Mouse (Mus musculus) embryonic facial prominence, embryonic 10.5 days (tissue): Measurements from ENCODE around the gene Tpx2. TPM values are rescaled to one million over a fixed set of nuclear protein-coding genes. Genes with fewer than 3 reads are reported as not detected.

Source experiments
- DNase-seq: peaks from one replicate; pipeline ENCODE4 v3.0.0-alpha.2; 2017; ENCODE audit warnings: low spot score
- H3K27ac ChIP-seq: fragments of 300-500 bp; sonication (generic); replicated peaks from 2 replicates; pipeline ENCODE4 v1.5.1; 2016; ENCODE audit warnings: mild to moderate bottlenecking
- H3K27me3 ChIP-seq: fragments of 300-500 bp; sonication (generic); replicated peaks from 2 replicates; pipeline ENCODE4 v1.6.1; 2016; ENCODE audit warnings: low read depth, mild to moderate bottlenecking; ENCODE audit not compliant: poor library complexity, severe bottlenecking
- H3K36me3 ChIP-seq: fragments of 300-500 bp; sonication (generic); replicated peaks from 2 replicates; pipeline ENCODE4 v1.6.1; 2016; ENCODE audit warnings: mild to moderate bottlenecking, moderate library complexity
- H3K4me1 ChIP-seq: fragments of 300-500 bp; sonication (generic); 2 replicates; pipeline ENCODE4 v1.6.1; 2016
- H3K4me3 ChIP-seq: fragments of 300-500 bp; sonication (generic); 2 replicates; pipeline ENCODE4 v1.5.1; 2016; ENCODE audit warnings: mild to moderate bottlenecking, moderate library complexity
- H3K9me3 ChIP-seq: fragments of 300-500 bp; sonication (generic); 2 replicates; pipeline ENCODE4 v1.6.1; 2016; ENCODE audit warnings: mild to moderate bottlenecking
- WGBS: fragments of 180-500 bp; shearing (Covaris S2); methylation state at CpG from one replicate; pipeline ENCODE4 v1.1.7; 2016; 5-methylcytosine and 5-hydroxymethylcytosine counted together
- polyA plus RNA-seq: library from polyadenylated mRNA; unstranded; fragments of >200 nt; fragmentation: Nextera tagmentation; extraction: Ambion mirVana; gene quantifications from 2 replicates; pipeline ENCODE4 v1.2.1, GENCODE M21; 2016

The Tpx2 gene
- polyA plus RNA-seq, 1 experiment from 2014 or later = 144 TPM

DNA sequence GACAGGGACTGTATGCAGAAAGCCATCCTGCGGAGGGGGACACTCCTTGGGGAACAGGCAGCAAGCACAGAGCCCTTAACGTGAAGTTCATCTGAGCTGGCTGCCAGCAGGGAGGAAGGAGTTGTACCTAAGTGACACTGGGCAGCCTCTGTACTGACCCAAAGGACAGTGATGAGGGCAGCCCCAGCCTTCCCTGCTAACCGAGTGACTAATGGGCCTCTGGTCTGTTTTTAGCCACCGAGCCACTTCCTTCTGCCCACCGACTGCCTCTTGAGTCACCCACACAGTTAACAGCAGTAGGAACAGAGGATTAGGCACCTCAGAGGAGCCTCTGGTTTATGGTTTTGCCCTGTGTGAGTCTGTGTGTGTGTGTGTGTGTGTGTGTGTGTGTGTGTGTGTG lies 79.6 kb downstream of the Tpx2 start:
- no peak for DNase-seq
- H3K27ac ChIP-seq = peak overlapping the region; percentile 90
- peaks cover 94% of the 10 kb centered on the region for H3K4me1 ChIP-seq
- WGBS = 53% methylated on average over 5 of the region's 5 CpGs
- no peaks in the 10 kb centered on the region for H3K9me3 ChIP-seq
- no peak overlapping the region for H3K4me3 ChIP-seq
- H3K36me3 ChIP-seq = no peaks in the 10 kb centered on the region
- H3K27me3 ChIP-seq = peaks cover 7% of the 10 kb centered on the region; the same call in 1 of the 2 replicates

DNA sequence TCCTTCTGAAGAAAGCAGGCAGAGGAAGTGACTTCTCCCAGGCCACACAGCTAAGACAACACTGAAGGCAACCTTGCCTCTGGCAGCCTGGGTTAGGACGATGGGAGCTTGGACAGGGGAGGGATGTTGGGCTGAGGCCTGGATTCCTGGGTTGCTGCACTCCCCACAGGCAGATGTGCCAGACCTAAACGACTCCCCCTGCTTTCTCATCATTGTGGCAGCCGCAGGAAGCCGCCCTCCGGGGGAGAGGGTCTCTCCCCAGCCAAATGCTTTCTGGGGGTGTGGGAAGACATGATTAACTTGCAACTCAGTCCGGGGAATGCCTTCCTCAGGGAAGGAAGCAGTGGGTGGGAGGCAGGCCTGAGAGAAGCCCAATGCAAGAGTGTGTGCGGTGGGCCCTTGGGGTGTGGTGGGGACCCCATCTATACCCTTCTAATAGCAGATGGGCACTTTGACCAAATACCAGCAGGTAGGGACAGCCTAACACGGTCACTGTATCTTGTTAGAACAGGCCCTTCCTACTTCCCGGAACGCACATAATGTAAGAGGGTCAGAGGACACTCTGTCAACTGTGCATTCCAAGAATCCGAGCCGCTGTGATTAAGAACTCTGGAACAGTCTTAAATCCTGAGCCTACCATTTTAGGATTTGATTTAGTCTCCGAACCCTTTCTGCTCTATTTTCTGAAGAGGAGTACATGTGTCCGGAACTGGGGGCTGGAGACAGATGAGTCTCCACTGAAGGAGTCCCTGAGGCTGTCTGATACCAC lies 80.6 kb downstream of the Tpx2 start:
- H3K4me3 ChIP-seq = no peak overlapping the region
- H3K4me1 ChIP-seq = peaks cover 94% of the 10 kb centered on the region
- no peak for DNase-seq
- peak overlapping the region; percentile 90 for H3K27ac ChIP-seq
- H3K36me3 ChIP-seq = no peaks in the 10 kb centered on the region
- no peaks in the 10 kb centered on the region for H3K9me3 ChIP-seq
- WGBS = 47% methylated on average over 14 of the region's 14 CpGs
- peaks cover 7% of the 10 kb centered on the region; the same call in 1 of the 2 replicates for H3K27me3 ChIP-seq

DNA sequence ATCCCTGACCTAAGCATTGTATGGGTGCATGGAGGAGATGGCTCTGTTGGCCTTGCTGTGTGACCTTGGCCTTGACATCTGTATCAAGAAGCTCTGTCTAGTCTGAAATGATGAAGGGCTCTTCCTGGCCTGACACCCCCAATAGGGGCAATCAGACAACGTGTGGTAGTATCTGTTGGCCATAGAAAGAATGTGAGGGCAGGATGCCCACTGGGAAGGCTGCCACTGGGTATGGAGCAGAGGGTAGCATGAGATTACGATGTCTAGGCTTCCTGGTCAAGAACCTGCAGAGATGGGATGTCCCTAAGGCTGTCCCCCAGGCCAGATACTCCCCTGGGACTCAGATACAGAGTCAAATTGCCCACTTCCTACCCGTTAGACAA lies 81.2 kb downstream of the Tpx2 start:
- Histone ChIP-seq H3K4me1 (peaks cover 92% of the 10 kb centered on the region), H3K27me3 (peaks cover 7% of the 10 kb centered on the region; the same call in 1 of the 2 replicates), H3K4me3 (no peak overlapping the region), H3K36me3 (no peaks in the 10 kb centered on the region), H3K27ac (no peak overlapping the region; the same call in 1 of the 2 replicates), H3K9me3 (no peaks in the 10 kb centered on the region)
- DNase-seq = no peak
- 84% methylated on average over 3 of the region's 3 CpGs for WGBS

DNA sequence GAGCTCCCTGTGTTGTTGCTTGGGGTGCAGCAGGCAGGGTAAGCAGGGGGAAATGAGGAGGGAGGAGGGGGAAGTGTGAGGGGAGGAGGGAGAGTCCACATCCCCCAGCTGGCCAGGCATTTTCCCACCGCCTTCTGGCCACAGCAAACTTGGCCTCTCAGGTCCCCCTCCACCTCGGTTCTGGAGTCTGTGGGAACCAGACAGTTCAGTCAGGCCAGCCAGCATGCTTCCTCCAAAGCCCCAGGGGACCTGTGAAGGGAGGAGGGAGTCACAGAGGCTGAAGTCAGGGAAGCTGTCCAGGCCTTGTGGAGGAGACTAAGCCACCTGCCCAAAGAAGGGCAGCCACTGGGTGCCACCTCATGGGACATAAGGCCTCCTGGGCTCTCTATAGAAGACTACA lies 82.5 kb downstream of the Tpx2 start:
- Histone ChIP-seq H3K4me1 (peaks cover 83% of the 10 kb centered on the region), H3K9me3 (no peaks in the 10 kb centered on the region), H3K27me3 (peaks cover 8% of the 10 kb centered on the region; the same call in 1 of the 2 replicates), H3K27ac (peak overlapping the region; percentile 63), H3K4me3 (no peak overlapping the region), H3K36me3 (no peaks in the 10 kb centered on the region)
- DNase-seq = no peak
- 40% methylated on average over 2 of the region's 2 CpGs for WGBS

DNA sequence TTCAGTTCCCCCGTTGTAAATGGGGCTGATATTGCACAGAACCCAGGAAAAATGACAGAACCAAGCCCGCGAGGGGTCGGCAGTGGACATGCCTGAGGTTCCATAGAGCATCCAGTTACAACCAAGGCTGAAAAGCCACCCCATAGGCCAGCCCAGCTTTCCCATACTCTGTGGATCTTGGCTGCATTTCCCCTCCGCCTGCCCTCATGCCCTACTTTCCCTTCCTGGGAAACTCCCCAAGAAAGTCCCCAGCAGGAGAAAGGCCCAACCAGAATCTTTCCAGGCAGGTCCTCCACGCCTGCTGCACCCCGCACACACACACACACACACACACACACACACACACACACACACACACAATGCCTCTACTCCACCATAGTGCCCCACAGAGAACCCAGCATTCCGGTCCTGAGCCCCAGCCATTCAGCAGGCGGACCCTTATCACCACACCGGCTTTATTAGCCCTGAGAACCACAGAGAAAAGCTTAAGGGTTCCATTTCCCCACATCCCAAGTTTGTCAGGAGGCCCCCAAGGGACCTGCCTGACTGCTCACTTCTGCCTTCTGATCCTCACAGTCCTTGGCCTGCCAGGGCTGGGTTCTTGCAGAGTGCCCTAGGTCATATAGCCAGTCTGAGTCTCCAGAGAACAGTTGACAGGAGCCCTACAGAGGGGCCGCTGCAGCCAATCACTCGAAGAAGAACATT lies 83.8 kb downstream of the Tpx2 start:
- H3K36me3 ChIP-seq = no peaks in the 10 kb centered on the region
- H3K27ac ChIP-seq = peak overlapping the region; percentile 44; the same call in 1 of the 2 replicates
- no peak for DNase-seq
- WGBS = 73% methylated on average over 12 of the region's 12 CpGs
- H3K9me3 ChIP-seq = no peaks in the 10 kb centered on the region
- H3K4me1 ChIP-seq = peaks cover 73% of the 10 kb centered on the region
- no peak overlapping the region for H3K4me3 ChIP-seq
- H3K27me3 ChIP-seq = peaks cover 21% of the 10 kb centered on the region

DNA sequence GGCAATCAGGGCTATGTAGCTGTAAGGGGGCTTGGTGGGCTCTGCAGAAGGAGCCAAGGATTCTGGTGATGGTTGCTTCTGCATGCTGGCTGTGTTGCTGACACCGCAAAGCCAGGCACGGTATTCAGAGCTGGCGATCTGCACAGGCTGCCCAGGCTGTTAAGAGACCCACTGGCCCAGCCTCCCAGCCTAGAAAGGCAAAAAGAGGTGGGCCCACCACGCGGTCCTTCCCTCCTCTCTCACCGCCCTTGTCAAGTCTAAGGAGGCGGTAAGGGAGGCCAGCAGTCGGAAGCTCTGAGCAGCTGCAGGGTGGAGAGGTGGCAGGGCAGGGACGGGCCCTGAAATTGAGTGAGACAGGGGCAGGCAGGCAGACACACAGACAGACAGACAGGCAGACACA lies 85.3 kb downstream of the Tpx2 start, which contains the start of gene Foxs1:
Gene Foxs1 (minus strand): TSS at position 161 of the 400 bp plus-strand sequence.
- peaks cover 58% of the 10 kb centered on the region for H3K4me1 ChIP-seq

DNA sequence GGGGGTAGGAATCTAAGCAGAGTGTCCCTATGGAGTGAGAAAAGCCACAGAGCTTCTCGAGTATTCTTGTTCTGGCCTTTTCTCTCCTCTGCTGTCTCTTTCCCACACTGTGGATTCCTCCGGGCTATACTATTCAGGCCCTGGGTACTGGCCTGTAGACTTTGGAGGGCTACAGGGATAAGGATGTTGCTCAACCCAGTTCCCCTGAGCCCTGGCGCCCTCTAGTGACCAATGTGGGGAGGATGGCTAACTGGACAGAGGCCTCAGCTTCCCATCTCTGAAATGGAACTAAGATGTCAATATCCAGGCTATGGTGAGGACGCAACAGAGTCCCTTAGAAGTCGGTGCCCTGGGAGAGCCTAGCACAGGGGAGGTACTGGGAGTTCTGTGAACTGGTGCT lies 85.8 kb downstream of the Tpx2 start:
- no peak overlapping the region for H3K4me3 ChIP-seq
- peaks cover 53% of the 10 kb centered on the region for H3K4me1 ChIP-seq
- no peaks in the 10 kb centered on the region for H3K36me3 ChIP-seq
- no peaks in the 10 kb centered on the region for H3K9me3 ChIP-seq
- WGBS = 22% methylated on average over 5 of the region's 5 CpGs
- peak; percentile 74 for DNase-seq
- H3K27me3 ChIP-seq = peaks cover 28% of the 10 kb centered on the region
- peak overlapping the region; percentile 10; the same call in 1 of the 2 replicates for H3K27ac ChIP-seq

More for the DNA sequence above, 85.3 kb downstream of the Tpx2 start, which contains the start of gene Foxs1:
- Histone ChIP-seq H3K27me3 (peaks cover 22% of the 10 kb centered on the region), H3K9me3 (no peaks in the 10 kb centered on the region), H3K4me3 (no peak within 1 kb of the TSS), H3K27ac (peak within 1 kb of the TSS; percentile 44), H3K36me3 (no peaks in the 10 kb centered on the region)
- WGBS = 43% methylated on average over 9 of the region's 9 CpGs
- DNase-seq = no peak

DNA sequence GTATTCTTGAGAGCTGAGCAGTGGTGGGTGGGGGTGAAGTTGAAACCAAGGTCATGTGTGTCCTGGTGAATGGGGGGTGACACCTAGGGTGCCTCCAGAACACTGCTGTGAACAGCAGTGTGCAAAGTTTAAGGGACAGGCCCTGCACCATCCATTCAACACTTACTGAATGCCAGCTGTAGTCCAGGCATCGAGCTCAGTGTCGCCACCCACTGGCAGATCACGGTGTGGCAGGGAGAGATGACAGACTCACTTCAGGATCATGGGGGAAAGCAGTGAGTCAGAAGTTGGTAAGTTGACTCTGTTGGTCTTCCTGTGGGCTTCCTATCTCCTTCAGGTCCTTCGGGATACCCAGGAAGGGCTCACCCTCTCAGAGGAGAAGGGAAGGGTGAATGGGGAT lies 92.1 kb downstream of the Tpx2 start:
- Histone ChIP-seq H3K4me3 (no peak overlapping the region), H3K27ac (no peak overlapping the region), H3K36me3 (no peaks in the 10 kb centered on the region), H3K9me3 (no peaks in the 10 kb centered on the region), H3K27me3 (peaks cover 83% of the 10 kb centered on the region), H3K4me1 (peaks cover 26% of the 10 kb centered on the region)
- 16% methylated on average over 4 of the region's 4 CpGs for WGBS
- DNase-seq = peak; percentile 65

DNA sequence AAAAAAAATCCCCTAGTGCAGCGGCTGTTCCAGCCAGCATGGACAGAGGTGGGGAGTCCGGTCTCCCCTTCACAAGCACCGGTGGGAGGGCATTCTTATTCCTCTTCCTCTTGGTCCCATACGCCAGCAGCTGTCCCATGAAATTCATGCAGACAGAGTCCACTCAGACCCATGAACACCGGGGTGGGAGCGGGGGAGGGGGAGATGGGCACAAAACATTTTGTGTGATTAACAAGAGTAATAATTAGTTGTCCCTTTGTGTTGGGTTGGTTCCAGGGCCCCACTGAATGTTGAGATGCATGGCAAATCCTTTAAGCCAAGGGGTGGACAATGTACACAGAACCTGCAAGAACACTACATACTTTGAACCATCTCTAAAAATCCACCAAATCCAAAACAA lies 93.3 kb downstream of the Tpx2 start:
- WGBS = 82% methylated on average over 6 of the region's 6 CpGs
- no peak for DNase-seq
- Histone ChIP-seq H3K4me1 (peaks cover 20% of the 10 kb centered on the region), H3K4me3 (no peak overlapping the region), H3K36me3 (no peaks in the 10 kb centered on the region), H3K27me3 (peaks cover 86% of the 10 kb centered on the region), H3K9me3 (no peaks in the 10 kb centered on the region), H3K27ac (no peak overlapping the region)

DNA sequence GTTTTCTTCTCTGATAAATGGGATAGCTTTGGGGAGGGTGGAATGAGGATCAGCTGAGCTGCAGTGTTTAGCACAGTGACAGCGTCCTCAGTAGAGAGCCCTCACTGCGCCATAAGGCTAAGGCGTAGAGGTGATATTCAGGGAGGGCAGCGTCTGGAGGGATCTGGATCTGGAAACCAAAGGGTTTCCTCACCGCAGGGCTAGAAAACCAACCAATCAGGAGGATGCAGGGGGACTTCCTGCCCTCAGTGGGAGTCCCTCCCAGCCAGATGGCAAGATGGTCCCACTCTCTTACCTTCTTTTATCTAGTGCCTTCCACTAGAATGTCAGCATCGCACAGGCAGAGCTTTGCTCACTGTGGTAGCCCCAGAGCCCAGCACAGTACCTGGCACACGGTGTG lies 94.0 kb downstream of the Tpx2 start:
- H3K27me3 ChIP-seq = peaks cover 87% of the 10 kb centered on the region
- no peak overlapping the region for H3K27ac ChIP-seq
- H3K36me3 ChIP-seq = no peaks in the 10 kb centered on the region
- H3K4me1 ChIP-seq = peaks cover 22% of the 10 kb centered on the region
- 33% methylated on average over 7 of the region's 7 CpGs for WGBS
- no peak overlapping the region for H3K4me3 ChIP-seq
- no peak for DNase-seq
- H3K9me3 ChIP-seq = no peaks in the 10 kb centered on the region

DNA sequence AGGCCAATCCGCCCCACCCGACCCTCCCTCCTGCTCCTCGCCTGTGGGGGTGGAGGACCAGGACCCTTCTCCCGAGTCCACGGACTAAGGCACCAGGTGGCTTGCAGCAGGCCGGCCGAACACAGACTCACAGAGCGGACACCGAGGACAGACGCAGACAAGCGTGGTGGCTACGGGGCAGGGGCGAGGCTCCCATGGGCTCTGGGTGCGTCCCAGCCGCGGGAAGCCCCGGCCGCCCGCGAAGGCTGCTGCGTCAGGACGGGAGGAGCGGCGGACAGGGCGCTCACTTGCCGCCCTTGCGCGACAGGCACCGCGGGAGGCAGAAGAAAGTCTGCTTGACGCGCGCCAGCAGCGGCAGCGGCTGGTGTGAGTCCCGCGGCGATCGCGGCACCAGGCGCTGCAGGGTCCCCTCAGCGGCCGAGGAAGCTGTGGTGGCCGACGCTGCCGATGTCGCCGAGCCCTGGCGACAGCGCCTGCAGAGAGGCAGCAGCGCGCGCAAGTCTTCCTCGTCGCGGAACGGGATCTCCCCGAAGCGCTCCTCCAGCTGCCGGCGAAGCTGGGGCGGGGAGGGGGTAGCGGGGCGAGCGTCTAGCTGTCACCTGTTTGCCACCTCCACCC lies 95.2 kb downstream of the Tpx2 start:
- Histone ChIP-seq H3K4me3 (peak overlapping the region; percentile 60), H3K27ac (peak overlapping the region; percentile 26; the same call in 1 of the 2 replicates), H3K4me1 (peaks cover 30% of the 10 kb centered on the region), H3K27me3 (peaks cover 100% of the 10 kb centered on the region), H3K36me3 (no peaks in the 10 kb centered on the region), H3K9me3 (no peaks in the 10 kb centered on the region)
- WGBS = 1% methylated on average over 65 of the region's 65 CpGs
- DNase-seq = peak; percentile 55

DNA sequence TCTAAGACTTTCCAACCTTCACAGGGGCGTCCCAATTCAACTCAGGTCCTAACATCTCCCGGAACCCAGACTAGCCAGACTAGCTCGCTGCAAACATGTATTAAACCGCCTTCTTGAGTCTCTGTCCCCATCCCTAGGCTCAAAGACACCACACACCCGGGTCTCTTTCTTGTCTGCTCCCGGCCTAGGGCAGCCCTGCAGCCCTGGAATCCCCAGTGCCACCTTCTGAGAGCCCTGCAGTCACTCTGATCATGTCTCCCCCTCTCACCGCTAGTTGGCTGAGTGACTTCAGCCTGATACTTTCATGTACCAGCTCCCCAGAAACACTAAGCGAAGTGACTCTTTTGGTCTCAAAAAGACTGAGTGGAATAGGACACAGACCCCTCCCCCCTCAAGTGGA lies 95.8 kb downstream of the Tpx2 start:
- H3K27me3 ChIP-seq = peaks cover 100% of the 10 kb centered on the region
- peak overlapping the region; percentile 60 for H3K4me3 ChIP-seq
- H3K9me3 ChIP-seq = no peaks in the 10 kb centered on the region
- peaks cover 30% of the 10 kb centered on the region for H3K4me1 ChIP-seq
- no peak for DNase-seq
- H3K27ac ChIP-seq = no peak overlapping the region
- 6% methylated on average over 8 of the region's 8 CpGs for WGBS
- no peaks in the 10 kb centered on the region for H3K36me3 ChIP-seq
